Mouse (Mus musculus) lung, postnatal 0 days (tissue): ENCODE measurements around the gene Birc7. TPM values are rescaled to one million over a fixed set of nuclear protein-coding genes. Genes with fewer than 3 reads are reported as not detected.

ENCODE experiments used
- ATAC-seq: fragments of 200-750 bp; cut with Nextera tagmentation; 2 replicates; pipeline ENCODE4 v1.8.0; 2017; ENCODE audit warnings: moderate library complexity
- DNase-seq: peaks from one replicate; pipeline ENCODE4 v3.0.0-alpha.2; 2016; ENCODE audit warnings: low spot score
- H3K27ac ChIP-seq: fragments of 300-500 bp; sonication (generic); 2 replicates; pipeline ENCODE4 v1.5.1; 2014; ENCODE audit warnings: antibody characterized with exemption, mild to moderate bottlenecking, low read length, mixed read lengths
- H3K27me3 ChIP-seq: fragments of 300-500 bp; sonication (generic); replicated peaks from 2 replicates; pipeline ENCODE4 v1.6.1; 2014; ENCODE audit warnings: low read length, mixed read lengths; ENCODE audit not compliant: insufficient read depth
- H3K36me3 ChIP-seq: fragments of 300-500 bp; sonication (generic); 2 replicates; pipeline ENCODE4 v1.6.1; 2014; ENCODE audit warnings: low read length, mixed read lengths; ENCODE audit not compliant: insufficient read depth
- H3K4me1 ChIP-seq: fragments of 300-500 bp; sonication (generic); 2 replicates; pipeline ENCODE4 v1.6.1; 2014; ENCODE audit warnings: antibody characterized with exemption, low read depth, low read length, mixed read lengths; ENCODE audit not compliant: insufficient read depth
- H3K4me2 ChIP-seq: fragments of 300-500 bp; sonication (generic); replicated peaks from 2 replicates; pipeline ENCODE4 v1.6.1; 2014; ENCODE audit warnings: low read depth, mild to moderate bottlenecking, low read length, moderate library complexity, mixed read lengths
- H3K4me3 ChIP-seq: fragments of 300-500 bp; sonication (generic); 2 replicates; pipeline ENCODE4 v1.5.1; 2014; ENCODE audit warnings: low read depth, low read length
- H3K9ac ChIP-seq: fragments of 300-500 bp; sonication (generic); replicated peaks from 2 replicates; pipeline ENCODE4 v1.6.1; 2014; ENCODE audit warnings: low read depth, mild to moderate bottlenecking
- H3K9me3 ChIP-seq: fragments of 300-500 bp; sonication (generic); 2 replicates; pipeline ENCODE4 v1.6.1; 2016; ENCODE audit warnings: low read length, mixed read lengths
- CTCF ChIP-seq: IDR thresholded peaks from 2 replicates; pipeline ENCODE4 v1.5.1; 2016; ENCODE audit warnings: antibody characterized with exemption, mild to moderate bottlenecking
- EP300 ChIP-seq: IDR thresholded peaks from 2 replicates; pipeline ENCODE4 v1.6.1; 2016; ENCODE audit warnings: antibody characterized with exemption, mild to moderate bottlenecking, control low read depth
- WGBS: fragments of 180-500 bp; shearing (Covaris S2); extraction: QIAGEN DNeasy Blood & Tissue Kit; methylation state at CpG from one replicate; pipeline ENCODE4 v1.1.7; 2014; 5-methylcytosine and 5-hydroxymethylcytosine counted together
- polyA plus RNA-seq: library from polyadenylated mRNA; unstranded; fragments of >200 nt; fragmentation: Nextera tagmentation; extraction: Ambion mirVana; gene quantifications from 2 replicates; pipeline ENCODE4 v1.2.1, GENCODE M21; 2015

The Birc7 gene
- polyA plus RNA-seq, 1 experiment from 2014 or later, result not detected

DNA sequence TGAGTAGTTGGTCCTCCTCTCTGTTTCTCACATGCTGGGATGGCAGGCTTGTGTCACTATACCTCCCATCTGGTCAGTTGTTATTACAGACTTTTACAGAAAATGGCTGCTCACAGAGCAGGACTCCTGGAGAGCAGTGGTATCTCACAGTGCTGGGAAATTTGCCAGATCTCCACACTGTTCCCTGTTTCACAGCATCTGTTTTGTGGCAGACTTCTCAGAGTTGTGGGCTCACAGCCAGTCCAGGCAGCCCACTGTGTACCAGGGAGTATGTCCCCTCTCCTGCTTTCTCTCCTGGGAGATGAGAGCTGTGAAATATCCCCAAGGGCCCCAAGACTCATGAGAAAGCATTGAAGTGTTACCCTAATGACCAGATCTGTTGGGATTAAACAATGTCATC lies 13.0 kb downstream of the Birc7 start:
- ATAC-seq (no peak), DNase-seq (no peak)
- no peak overlapping the region for H3K27ac ChIP-seq
- no peaks in the 10 kb centered on the region for H3K9me3 ChIP-seq
- no peak overlapping the region for H3K4me2 ChIP-seq
- no peaks in the 10 kb centered on the region for H3K27me3 ChIP-seq
- H3K4me3 ChIP-seq, result no peak overlapping the region
- no peaks in the 10 kb centered on the region for H3K36me3 ChIP-seq
- TF ChIP-seq EP300 (no peak), CTCF (no peak)
- H3K9ac ChIP-seq, result no peak overlapping the region
- H3K4me1 ChIP-seq, result no peaks in the 10 kb centered on the region

DNA sequence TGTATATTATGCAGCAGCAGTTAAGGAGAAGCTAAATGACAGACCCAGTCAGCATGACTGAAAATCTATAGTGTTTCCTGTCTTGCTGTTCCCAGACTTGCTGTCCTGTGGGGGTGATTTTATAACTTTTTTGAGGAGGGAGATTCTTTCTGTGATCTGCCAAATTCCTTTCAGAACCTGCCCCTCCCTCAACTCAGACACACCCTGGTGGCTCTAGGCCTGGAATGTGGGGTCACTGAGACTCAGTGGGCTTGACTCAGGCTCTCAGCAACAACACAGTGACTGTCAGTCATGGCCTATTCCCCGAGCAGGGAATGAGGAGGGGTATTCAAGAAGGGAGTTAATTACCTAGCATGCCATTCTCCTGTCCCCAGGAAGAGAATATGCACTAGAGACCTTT lies 21.1 kb downstream of the Birc7 start:
- H3K27me3 ChIP-seq, result peaks cover 4% of the 10 kb centered on the region; the same call in 1 of the 2 replicates
- WGBS, result 16% methylated on average over 1 of the region's 1 CpGs
- no peak overlapping the region for H3K27ac ChIP-seq
- no peaks in the 10 kb centered on the region for H3K9me3 ChIP-seq
- TF ChIP-seq EP300, result no peak
- TF ChIP-seq CTCF, result no peak
- ATAC-seq, result no peak
- H3K4me3 ChIP-seq, result no peak overlapping the region
- no peak for DNase-seq
- H3K9ac ChIP-seq, result no peak overlapping the region
- 0 out of 2 replicates have a peak, but pooled peaks cover 2% of the 10 kb centered on the region for H3K4me1 ChIP-seq
- H3K36me3 ChIP-seq, result no peaks in the 10 kb centered on the region
- H3K4me2 ChIP-seq, result no peak overlapping the region

DNA sequence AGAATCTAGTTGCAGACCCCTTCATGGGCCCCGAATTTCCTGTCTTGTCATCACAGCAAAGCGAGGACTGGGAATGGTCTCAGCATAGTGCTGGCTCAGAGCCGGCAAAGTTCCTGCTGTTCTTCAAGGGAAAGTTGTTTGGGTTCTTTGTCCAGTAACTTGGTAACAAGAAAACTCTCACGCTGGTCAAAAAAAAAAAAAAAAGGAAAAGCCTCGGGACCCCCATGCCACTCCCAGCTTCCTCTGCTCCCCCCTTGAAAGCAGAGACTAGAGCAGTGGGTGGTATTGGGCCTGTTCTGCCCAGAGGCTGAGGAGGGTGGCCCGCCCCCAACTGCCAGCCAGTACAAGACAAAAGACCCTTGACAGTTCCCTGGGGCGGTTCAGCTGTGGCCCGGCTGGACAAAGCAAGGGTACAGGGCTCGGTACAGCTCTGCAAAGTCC lies 23.9 kb downstream of the Birc7 start:
- no peak overlapping the region for H3K9ac ChIP-seq
- TF ChIP-seq CTCF (no peak), EP300 (no peak)
- 0 out of 2 replicates have a peak, but pooled peaks cover 2% of the 10 kb centered on the region for H3K4me1 ChIP-seq
- peak; percentile 48 for DNase-seq
- H3K36me3 ChIP-seq, result no peaks in the 10 kb centered on the region
- peak overlapping the region; percentile 55; the same call in 1 of the 2 replicates for H3K27ac ChIP-seq
- H3K27me3 ChIP-seq, result peaks cover 8% of the 10 kb centered on the region; the same call in 1 of the 2 replicates
- 0 out of 2 replicates have a peak overlapping the region, but pooled peaks have one; percentile 46 for H3K4me3 ChIP-seq
- H3K9me3 ChIP-seq, result no peaks in the 10 kb centered on the region
- 13% methylated on average over 9 of the region's 9 CpGs for WGBS
- peak overlapping the region; percentile 65 for H3K4me2 ChIP-seq
- ATAC-seq, result no peak

DNA sequence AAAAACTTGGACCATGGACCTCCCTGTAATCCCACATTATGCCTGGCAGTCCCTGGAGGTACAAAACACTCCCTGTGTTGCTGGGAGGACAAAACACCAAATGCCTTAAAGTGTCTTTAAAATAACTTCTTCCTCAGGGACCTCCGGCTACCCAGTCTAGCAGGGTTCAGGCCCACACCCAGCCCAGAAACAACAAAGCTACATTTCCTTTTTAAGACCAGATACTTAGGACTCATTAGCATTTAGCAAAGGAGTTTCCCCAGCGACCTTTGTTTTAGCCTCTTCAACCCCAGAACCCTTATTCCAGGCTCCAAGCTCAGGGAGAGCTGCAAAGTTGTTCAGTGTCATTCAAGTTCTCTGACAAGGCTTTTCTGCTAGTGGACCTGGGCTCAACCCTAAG lies 24.8 kb downstream of the Birc7 start:
- DNase-seq, result no peak
- Histone ChIP-seq H3K27me3 (peaks cover 8% of the 10 kb centered on the region; the same call in 1 of the 2 replicates), H3K9ac (no peak overlapping the region), H3K4me2 (peak overlapping the region; percentile 65), H3K4me1 (0 out of 2 replicates have a peak, but pooled peaks cover 2% of the 10 kb centered on the region), H3K27ac (peak overlapping the region; percentile 73), H3K36me3 (no peaks in the 10 kb centered on the region), H3K9me3 (no peaks in the 10 kb centered on the region), H3K4me3 (peak overlapping the region; percentile 46)
- WGBS, result 24% methylated on average over 2 of the region's 2 CpGs
- no peak for ATAC-seq
- TF ChIP-seq CTCF (no peak), EP300 (no peak)

DNA sequence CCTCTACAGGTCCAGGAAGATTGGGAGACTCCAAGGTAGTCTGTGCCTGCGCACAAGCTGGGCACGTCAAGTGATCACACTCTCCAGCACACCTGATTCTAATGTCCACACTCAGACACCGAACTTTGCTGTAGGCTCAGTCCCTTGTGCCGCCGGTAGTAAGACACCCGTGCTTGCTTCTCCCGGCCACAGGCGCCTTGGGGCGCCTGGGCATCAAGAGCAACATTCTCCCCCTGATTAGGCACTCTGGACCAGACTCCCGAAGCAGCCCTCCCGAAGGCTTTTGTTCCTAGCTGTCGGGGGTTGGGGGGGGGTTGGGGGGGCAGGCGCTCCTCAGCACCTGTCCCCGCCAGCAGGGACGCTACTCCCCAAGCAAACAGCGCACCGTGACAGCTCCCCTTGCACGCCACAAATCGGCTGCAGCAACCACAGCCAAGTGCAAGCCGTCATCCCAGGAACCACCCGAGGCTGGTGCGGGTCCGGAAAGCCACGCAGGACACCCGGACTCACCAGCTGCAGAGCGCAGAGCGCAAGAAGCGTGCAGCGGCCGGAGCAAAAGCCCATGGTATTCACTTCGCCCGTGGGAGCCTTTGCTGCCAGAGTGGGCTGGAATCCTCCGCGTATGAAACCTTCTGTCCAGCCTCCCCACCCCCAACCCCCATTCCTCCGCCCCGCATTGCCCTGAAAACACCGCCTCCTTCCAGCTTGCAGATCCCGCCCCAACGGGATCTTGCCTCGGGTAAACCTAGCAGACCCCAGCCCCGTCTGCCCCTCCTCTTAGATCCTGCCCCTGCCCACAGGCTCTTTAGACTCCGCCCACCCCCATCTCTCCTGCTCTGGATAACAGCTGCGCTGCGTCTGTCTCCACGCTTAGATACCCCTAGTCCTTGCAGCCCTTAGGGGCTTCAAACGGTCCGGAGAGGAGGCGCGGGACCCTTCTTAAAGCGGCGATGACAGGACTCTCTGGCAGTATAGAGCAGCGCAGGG lies 25.5 kb downstream of the Birc7 start, which contains the start of gene Nkain4:
Gene Nkain4, minus strand, starts transcription at position 639 of the 987 bp plus-strand sequence.
- peaks cover 8% of the 10 kb centered on the region; the same call in 1 of the 2 replicates for H3K27me3 ChIP-seq
- peak within 1 kb of the TSS; percentile 73 for H3K27ac ChIP-seq
- 0 out of 2 replicates have a peak, but pooled peaks cover 2% of the 10 kb centered on the region for H3K4me1 ChIP-seq
- no peaks in the 10 kb centered on the region for H3K9me3 ChIP-seq
- TF ChIP-seq EP300 (no peak), CTCF (peak; percentile 49)
- H3K4me2 ChIP-seq, result peak within 1 kb of the TSS; percentile 65
- WGBS, result 2% methylated on average over 48 of the region's 52 CpGs
- no peaks in the 10 kb centered on the region for H3K36me3 ChIP-seq
- peak; percentile 83 for ATAC-seq
- H3K4me3 ChIP-seq, result peak within 1 kb of the TSS; percentile 46
- peak; percentile 82 for DNase-seq
- H3K9ac ChIP-seq, result no peak within 1 kb of the TSS

DNA sequence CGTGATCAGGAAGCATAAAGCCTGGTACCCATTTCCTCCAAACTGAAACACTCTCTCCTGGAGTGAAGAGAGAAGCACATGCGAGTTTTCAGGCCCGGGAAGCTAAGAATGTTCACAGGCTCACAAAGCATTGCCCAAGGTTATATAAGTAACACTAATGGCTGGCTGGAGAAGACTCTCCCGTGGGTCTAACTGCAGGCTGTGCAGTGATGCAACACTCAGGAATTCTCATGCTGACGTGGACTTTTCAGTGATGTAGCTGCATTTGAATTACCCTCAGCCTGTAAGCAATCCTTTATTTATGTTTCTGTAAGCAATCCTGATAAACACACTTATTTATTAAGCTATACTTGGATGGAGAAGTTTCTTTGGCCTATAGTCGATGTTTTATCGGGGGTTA lies 30.8 kb downstream of the Birc7 start:
- WGBS, result 50% methylated on average over 7 of the region's 7 CpGs
- no peaks in the 10 kb centered on the region for H3K36me3 ChIP-seq
- H3K4me1 ChIP-seq, result 0 out of 2 replicates have a peak, but pooled peaks cover 2% of the 10 kb centered on the region
- H3K27me3 ChIP-seq, result 0 out of 2 replicates have a peak, but pooled peaks cover 4% of the 10 kb centered on the region
- H3K27ac ChIP-seq, result 0 out of 2 replicates have a peak overlapping the region, but pooled peaks have one; percentile 62
- TF ChIP-seq EP300 (no peak), CTCF (no peak)
- no peaks in the 10 kb centered on the region for H3K9me3 ChIP-seq
- H3K9ac ChIP-seq, result no peak overlapping the region
- no peak overlapping the region for H3K4me3 ChIP-seq
- DNase-seq, result peak; percentile 78
- peak; percentile 29; the same call in 1 of the 2 replicates for ATAC-seq
- H3K4me2 ChIP-seq, result no peak overlapping the region
